Mouse (Mus musculus): ENCODE data around the gene Catsperz. TPM values are rescaled to one million over a fixed set of nuclear protein-coding genes. Genes with fewer than 3 reads are reported as not detected.

The Catsperz gene
- polyA plus RNA-seq, 1 experiment = not detected

GRCm38 (mm10) chr19:6920741-6921636 is 4.2 kb downstream of the Catsperz start:
- no peak for TF ChIP-seq TAL1 (IDR thresholded peaks at IDR 0.05; ENCODE audit: low read length)
- no peak for TF ChIP-seq GATA1 (IDR thresholded peaks at IDR 0.05; ENCODE audit: low read length)
- peaks cover 53% of the 10 kb centered on the region for H3K4me1 ChIP-seq (ENCODE audit: control insufficient read depth)
- peak overlapping the region; percentile 75 for H3K4me3 ChIP-seq (replicated peaks)
- H3K9me3 ChIP-seq (ENCODE audit: control insufficient read depth, low read length) = peaks cover 5% of the 10 kb centered on the region
- H3K27me3 ChIP-seq (ENCODE audit: control insufficient read depth) = peaks cover 33% of the 10 kb centered on the region
- H3K36me3 ChIP-seq (ENCODE audit: control insufficient read depth) = peaks cover 5% of the 10 kb centered on the region

GRCm38 (mm10) chr19:6919876-6920740 is 5.1 kb downstream of the Catsperz start:
- H3K4me1 ChIP-seq (ENCODE audit: control insufficient read depth) = peaks cover 56% of the 10 kb centered on the region
- H3K27me3 ChIP-seq (ENCODE audit: control insufficient read depth) = peaks cover 24% of the 10 kb centered on the region
- no peak for TF ChIP-seq GATA1 (IDR thresholded peaks at IDR 0.05; ENCODE audit: low read length)
- no peak for TF ChIP-seq TAL1 (IDR thresholded peaks at IDR 0.05; ENCODE audit: low read length)
- H3K36me3 ChIP-seq (ENCODE audit: control insufficient read depth) = peaks cover 5% of the 10 kb centered on the region
- no peaks in the 10 kb centered on the region; the same call in 1 of the 2 replicates for H3K9me3 ChIP-seq (ENCODE audit: control insufficient read depth, low read length)
- peak overlapping the region; percentile 75 for H3K4me3 ChIP-seq (replicated peaks)

GRCm38 (mm10) chr19:6919431-6919830 is 5.7 kb downstream of the Catsperz start:
- no peak overlapping the region for H3K4me3 ChIP-seq (replicated peaks)
- no peaks in the 10 kb centered on the region for H3K9me3 ChIP-seq (ENCODE audit: control insufficient read depth, low read length)
- peaks cover 17% of the 10 kb centered on the region for H3K27me3 ChIP-seq (ENCODE audit: control insufficient read depth)
- H3K36me3 ChIP-seq (ENCODE audit: control insufficient read depth) = peaks cover 5% of the 10 kb centered on the region
- TF ChIP-seq GATA1 (IDR thresholded peaks at IDR 0.05; ENCODE audit: low read length) = no peak
- no peak for TF ChIP-seq TAL1 (IDR thresholded peaks at IDR 0.05; ENCODE audit: low read length)
- H3K4me1 ChIP-seq (ENCODE audit: control insufficient read depth) = peaks cover 53% of the 10 kb centered on the region

- no peak for TF ChIP-seq TAL1 (IDR thresholded peaks at IDR 0.05; ENCODE audit: low read length)
- TF ChIP-seq GATA1 (IDR thresholded peaks at IDR 0.05; ENCODE audit: low read length) = no peak
- Histone ChIP-seq H3K4me3 (replicated peaks) (no peak overlapping the region), H3K36me3 (ENCODE audit: control insufficient read depth) (peaks cover 16% of the 10 kb centered on the region), H3K27me3 (ENCODE audit: control insufficient read depth) (peaks cover 6% of the 10 kb centered on the region), H3K4me1 (ENCODE audit: control insufficient read depth) (peaks cover 59% of the 10 kb centered on the region), H3K9me3 (ENCODE audit: control insufficient read depth, low read length) (no peaks in the 10 kb centered on the region)
Measured at GRCm38 (mm10) chr19:6918321-6918720, 6.9 kb downstream of the Catsperz start.

GRCm38 (mm10) chr19:6916496-6916895 is 8.7 kb downstream of the Catsperz start:
- H3K4me1 ChIP-seq (ENCODE audit: control insufficient read depth) = peaks cover 49% of the 10 kb centered on the region

DNA sequence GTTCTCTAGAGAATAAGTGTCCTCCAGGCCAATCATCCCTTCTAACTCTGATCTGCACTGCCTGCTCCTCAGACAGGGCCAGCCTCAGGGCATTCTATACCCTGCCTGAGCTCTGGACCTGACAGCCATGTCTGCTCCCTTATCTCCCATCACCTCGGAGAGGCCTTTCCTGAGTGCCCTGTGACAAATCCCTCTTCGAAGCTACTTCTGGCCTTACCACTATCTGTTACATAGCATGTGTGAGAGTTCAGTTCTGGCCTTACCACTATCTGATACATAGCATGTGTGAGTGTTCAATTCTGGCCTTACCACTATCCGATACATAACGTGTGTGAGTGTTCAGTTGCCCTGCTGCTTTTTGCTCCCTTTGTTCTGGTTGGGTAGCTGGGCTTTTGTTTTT is 9.9 kb downstream of the Catsperz start:
- no peak overlapping the region for H3K4me3 ChIP-seq (replicated peaks)
- H3K4me1 ChIP-seq (ENCODE audit: control insufficient read depth) = peaks cover 49% of the 10 kb centered on the region
- peaks cover 40% of the 10 kb centered on the region for H3K36me3 ChIP-seq (ENCODE audit: control insufficient read depth)
- H3K9me3 ChIP-seq (ENCODE audit: control insufficient read depth, low read length) = no peaks in the 10 kb centered on the region
- H3K27me3 ChIP-seq (ENCODE audit: control insufficient read depth) = no peaks in the 10 kb centered on the region
- 0 out of 2 replicates have a peak, but pooled peaks have one; percentile 15 for TF ChIP-seq GATA1 (IDR thresholded peaks at IDR 0.05; ENCODE audit: low read length)
- no peak for TF ChIP-seq TAL1 (IDR thresholded peaks at IDR 0.05; ENCODE audit: low read length)

More at GRCm38 (mm10) chr19:6916496-6916895, 8.7 kb downstream of the Catsperz start:
- no peaks in the 10 kb centered on the region for H3K27me3 ChIP-seq (ENCODE audit: control insufficient read depth)
- H3K9me3 ChIP-seq (ENCODE audit: control insufficient read depth, low read length) = no peaks in the 10 kb centered on the region
- H3K36me3 ChIP-seq (ENCODE audit: control insufficient read depth) = peaks cover 34% of the 10 kb centered on the region
- TF ChIP-seq GATA1 (IDR thresholded peaks at IDR 0.05; ENCODE audit: low read length) = no peak
- no peak for TF ChIP-seq TAL1 (IDR thresholded peaks at IDR 0.05; ENCODE audit: low read length)
- no peak overlapping the region for H3K4me3 ChIP-seq (replicated peaks)

DNA sequence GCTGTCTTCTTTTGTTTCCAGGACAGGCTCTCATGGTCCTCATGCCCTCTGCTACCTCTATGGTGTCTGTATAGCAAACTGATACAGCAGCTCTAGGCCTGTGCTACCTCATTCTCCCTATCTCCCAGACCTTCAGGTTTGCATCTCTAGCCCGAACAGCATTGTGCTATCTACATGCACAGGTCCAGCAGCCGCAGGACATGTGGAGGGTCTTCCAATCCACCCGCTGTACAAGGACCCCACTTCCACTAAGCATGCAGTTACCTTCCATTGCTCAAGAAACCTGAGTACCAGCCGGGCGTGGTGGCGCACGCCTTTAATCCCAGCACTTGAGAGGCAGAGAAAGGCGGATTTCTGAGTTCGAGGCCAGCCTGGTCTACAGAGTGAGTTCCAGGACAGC is 10.6 kb downstream of the Catsperz start:
- no peak overlapping the region for H3K4me3 ChIP-seq (replicated peaks)
- peaks cover 43% of the 10 kb centered on the region for H3K4me1 ChIP-seq (ENCODE audit: control insufficient read depth)
- no peak for TF ChIP-seq GATA1 (IDR thresholded peaks at IDR 0.05; ENCODE audit: low read length)
- TF ChIP-seq TAL1 (IDR thresholded peaks at IDR 0.05; ENCODE audit: low read length) = no peak
- H3K9me3 ChIP-seq (ENCODE audit: control insufficient read depth, low read length) = no peaks in the 10 kb centered on the region
- H3K27me3 ChIP-seq (ENCODE audit: control insufficient read depth) = no peaks in the 10 kb centered on the region
- peaks cover 37% of the 10 kb centered on the region for H3K36me3 ChIP-seq (ENCODE audit: control insufficient read depth)

- H3K36me3 ChIP-seq (ENCODE audit: control insufficient read depth) = peaks cover 37% of the 10 kb centered on the region
Measured at GRCm38 (mm10) chr19:6913991-6914390, 11.2 kb downstream of the Catsperz start.

DNA sequence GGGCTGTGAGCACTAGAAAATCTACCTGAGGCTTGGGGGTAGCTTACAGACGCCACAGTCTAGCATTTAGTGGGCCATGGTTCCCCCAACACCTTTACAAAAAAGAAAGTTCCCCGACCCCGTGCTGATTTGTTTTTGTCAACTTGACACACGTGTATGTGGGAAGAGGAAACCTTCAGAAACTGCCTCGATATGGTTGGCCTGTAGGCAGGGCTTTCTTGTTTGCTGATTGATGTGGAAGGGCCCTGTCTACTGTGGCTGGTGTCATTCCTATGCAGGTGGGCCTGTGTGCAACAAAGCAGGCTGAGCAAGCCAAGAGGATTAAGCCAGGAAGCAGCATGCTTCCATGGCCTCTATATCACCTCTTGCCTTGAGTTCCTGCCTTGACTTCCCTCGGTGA is 12.1 kb downstream of the Catsperz start:
- Histone ChIP-seq H3K4me1 (ENCODE audit: control insufficient read depth) (peaks cover 57% of the 10 kb centered on the region), H3K27me3 (ENCODE audit: control insufficient read depth) (no peaks in the 10 kb centered on the region), H3K9me3 (ENCODE audit: control insufficient read depth, low read length) (no peaks in the 10 kb centered on the region), H3K4me3 (replicated peaks) (no peak overlapping the region), H3K36me3 (ENCODE audit: control insufficient read depth) (peaks cover 37% of the 10 kb centered on the region)
- TF ChIP-seq GATA1 (IDR thresholded peaks at IDR 0.05; ENCODE audit: low read length) = no peak
- no peak for TF ChIP-seq TAL1 (IDR thresholded peaks at IDR 0.05; ENCODE audit: low read length)

More at GRCm38 (mm10) chr19:6913991-6914390, 11.2 kb downstream of the Catsperz start:
- Histone ChIP-seq H3K9me3 (ENCODE audit: control insufficient read depth, low read length) (no peaks in the 10 kb centered on the region), H3K4me1 (ENCODE audit: control insufficient read depth) (peaks cover 47% of the 10 kb centered on the region), H3K4me3 (replicated peaks) (no peak overlapping the region), H3K27me3 (ENCODE audit: control insufficient read depth) (no peaks in the 10 kb centered on the region)
- no peak for TF ChIP-seq TAL1 (IDR thresholded peaks at IDR 0.05; ENCODE audit: low read length)
- TF ChIP-seq GATA1 (IDR thresholded peaks at IDR 0.05; ENCODE audit: low read length) = no peak

All from erythroblast, embryonic 14.5 days (primary cell).